ENCODE assay signal across 39 mouse cellular contexts in genomic region chr7:3206520-3206919, GRCm38 (mm10). TPM values are rescaled to one million over a fixed set of nuclear protein-coding genes. Genes with fewer than 3 reads are reported as not detected.
"Had no signal": no experiment of that assay in that cellular context is flagged by ENCODE, and none has a peak within 500 bp of the region (broad histone marks: within the 10 kb centered on the region; RNA-seq: fewer than 3 reads in every experiment).

No protein-coding gene starts in this region.

- H3K27me3 ChIP-seq: heart, embryonic 12.5 days; hindbrain, embryonic 12.5 days; intestine, embryonic 15.5 days; limb, embryonic 12.5 days; liver, embryonic 12.5 days had no signal

- H3K4me1 ChIP-seq: hindbrain, embryonic 10.5 days; hindbrain, embryonic 12.5 days; intestine, embryonic 15.5 days; limb, embryonic 10.5 days; limb, embryonic 12.5 days had no signal

- H3K4me3 ChIP-seq: gastrocnemius, adult 2 months; heart, embryonic 10.5 days; heart, embryonic 12.5 days; hindbrain, embryonic 10.5 days; hindbrain, embryonic 12.5 days; intestine, embryonic 15.5 days; layer of hippocampus, adult 2 months; left cerebral cortex, adult 2 months; limb, embryonic 10.5 days; limb, embryonic 12.5 days; liver, embryonic 12.5 days had no signal

- H3K9ac ChIP-seq: heart, embryonic 12.5 days; hindbrain, embryonic 12.5 days; hindbrain, embryonic 14.5 days; intestine, embryonic 15.5 days; limb, embryonic 12.5 days; liver, embryonic 12.5 days; liver, embryonic 14.5 days had no signal

- H3K27ac ChIP-seq: gastrocnemius, adult 2 months; heart, embryonic 10.5 days; hindbrain, embryonic 10.5 days; hindbrain, embryonic 12.5 days; hindbrain, embryonic 14.5 days; intestine, embryonic 15.5 days; layer of hippocampus, adult 2 months; left cerebral cortex, adult 2 months; limb, embryonic 10.5 days; limb, embryonic 12.5 days; liver, embryonic 12.5 days; liver, embryonic 14.5 days had no signal

- H3K9me3 ChIP-seq: heart, embryonic 10.5 days; heart, embryonic 12.5 days; hindbrain, embryonic 10.5 days; hindbrain, embryonic 12.5 days; intestine, embryonic 15.5 days; limb, embryonic 10.5 days; limb, embryonic 12.5 days; liver, embryonic 12.5 days had no signal

- DNase-seq: gastrocnemius, adult 2 months; gastrocnemius, postnatal 10 days; gastrocnemius, postnatal 25 days; heart, adult 18-20 months; heart, postnatal 10 days; heart, postnatal 4 days; kidney, adult 18-20 months; kidney, adult 8-10 months; kidney, postnatal 10 days; kidney, postnatal 25 days; kidney, postnatal 4 days had no signal

- H3K36me3 ChIP-seq: heart, embryonic 10.5 days; heart, embryonic 12.5 days; hindbrain, embryonic 10.5 days; hindbrain, embryonic 12.5 days; intestine, embryonic 15.5 days; limb, embryonic 10.5 days; limb, embryonic 12.5 days; liver, embryonic 12.5 days had no signal

RNA-seq across cellular contexts. Expression of gene AU018091, which starts 37.5 kb away (rescaled TPM):
- total RNA-seq: gastrocnemius, adult 2 months; gastrocnemius, postnatal 10 days; gastrocnemius, postnatal 25 days; gastrocnemius, postnatal 4 days; granulocyte monocyte progenitor cell, adult 5-6 weeks; heart, adult 18-20 months; heart, adult 8-10 months; heart, postnatal 10 days; heart, postnatal 25 days; heart, postnatal 4 days; layer of hippocampus, adult 2 months; layer of hippocampus, postnatal 10 days; layer of hippocampus, postnatal 25 days; left cerebral cortex, adult 2 months; left cerebral cortex, postnatal 14 days; liver, adult 2 months had no signal
- polyA plus RNA-seq: heart, embryonic 14.5 days; heart, embryonic 16.5 days; hindbrain, embryonic 14.5 days; hindbrain, embryonic 16.5 days; inflammation-experienced regulatory T-cells, adult 6 months; intestine, embryonic 15.5 days; intestine, postnatal 0 days; kidney, embryonic 14.5 days; kidney, embryonic 16.5 days; liver, adult 2 months; liver, embryonic 12.5 days; liver, embryonic 14.5 days had no signal

RNA-seq across cellular contexts. Expression of gene Nlrp12, which starts 43.0 kb away (rescaled TPM):
- total RNA-seq: gastrocnemius, adult 2 months; gastrocnemius, postnatal 25 days; gastrocnemius, postnatal 4 days; heart, adult 18-20 months; heart, postnatal 25 days; layer of hippocampus, adult 2 months had no signal
- polyA plus RNA-seq: heart, embryonic 10.5 days; heart, embryonic 12.5 days; heart, embryonic 14.5 days; heart, embryonic 16.5 days; hindbrain, embryonic 10.5 days; hindbrain, embryonic 12.5 days; inflammation-experienced regulatory T-cells, adult 6 months; intestine, embryonic 15.5 days; intestine, postnatal 0 days; kidney, embryonic 14.5 days; kidney, embryonic 16.5 days; limb, embryonic 10.5 days; limb, embryonic 12.5 days; limb, embryonic 14.5 days; liver, embryonic 12.5 days had no signal
